Mouse (Mus musculus): Measurements from ENCODE around the gene Frs2. TPM values are rescaled to one million over a fixed set of nuclear protein-coding genes. Genes with fewer than 3 reads are reported as not detected.
A peak's percentile ranks its signal among the peaks of the same experiment; 100 is the strongest.

The Frs2 gene
- polyA plus RNA-seq (2012; rRNA removed): 33.8 and 37.8 TPM in 2 replicates

- peak; percentile 97 for DNase-seq (ENCODE audit: low read depth)
Measured at GRCm38 (mm10) chr10:117148361-117149003, at the start of gene Frs2. Frs2 (minus strand) TSS chr10:117148534.

GRCm38 (mm10) chr10:117196696-117197095 is 48.4 kb upstream of the Frs2 start:
- DNase-seq (ENCODE audit: low read depth): no peak
- TF ChIP-seq POLR2A (IDR thresholded peaks at IDR 0.05; ENCODE audit: borderline replicate concordance, extremely low read depth, insufficient read depth, insufficient read length, poor library complexity, severe bottlenecking) (no peak), CTCF (IDR thresholded peaks at IDR 0.05; ENCODE audit: borderline replicate concordance, extremely low read depth, insufficient read depth, insufficient read length) (no peak)

More at GRCm38 (mm10) chr10:117148361-117149003, at the start of gene Frs2:
- TF ChIP-seq CTCF (IDR thresholded peaks at IDR 0.05; ENCODE audit: borderline replicate concordance, extremely low read depth, insufficient read depth, insufficient read length) (no peak), POLR2A (IDR thresholded peaks at IDR 0.05; ENCODE audit: borderline replicate concordance, extremely low read depth, insufficient read depth, insufficient read length, poor library complexity, severe bottlenecking) (peak; percentile 78)

GRCm38 (mm10) chr10:117195748-117196147 is 47.4 kb upstream of the Frs2 start:
- no peak for TF ChIP-seq CTCF (IDR thresholded peaks at IDR 0.05; ENCODE audit: borderline replicate concordance, extremely low read depth, insufficient read depth, insufficient read length)
- no peak for DNase-seq (ENCODE audit: low read depth)

- TF ChIP-seq CTCF (IDR thresholded peaks at IDR 0.05; ENCODE audit: borderline replicate concordance, extremely low read depth, insufficient read depth, insufficient read length) (no peak), POLR2A (IDR thresholded peaks at IDR 0.05; ENCODE audit: borderline replicate concordance, extremely low read depth, insufficient read depth, insufficient read length, poor library complexity, severe bottlenecking) (no peak)
- DNase-seq (ENCODE audit: low read depth): no peak
Measured at GRCm38 (mm10) chr10:117195005-117195404, 46.7 kb upstream of the Frs2 start.

GRCm38 (mm10) chr10:117193364-117193763 is 45.0 kb upstream of the Frs2 start:
- DNase-seq (ENCODE audit: low read depth): no peak

GRCm38 (mm10) chr10:117185399-117186089 is 37.2 kb upstream of the Frs2 start:
- DNase-seq (ENCODE audit: low read depth): no peak

More at GRCm38 (mm10) chr10:117193364-117193763, 45.0 kb upstream of the Frs2 start:
- no peak for TF ChIP-seq CTCF (IDR thresholded peaks at IDR 0.05; ENCODE audit: borderline replicate concordance, extremely low read depth, insufficient read depth, insufficient read length)
- TF ChIP-seq POLR2A (IDR thresholded peaks at IDR 0.05; ENCODE audit: borderline replicate concordance, extremely low read depth, insufficient read depth, insufficient read length, poor library complexity, severe bottlenecking): no peak

GRCm38 (mm10) chr10:117181098-117181497 is 32.8 kb upstream of the Frs2 start:
- TF ChIP-seq CTCF (IDR thresholded peaks at IDR 0.05; ENCODE audit: borderline replicate concordance, extremely low read depth, insufficient read depth, insufficient read length) (no peak), POLR2A (IDR thresholded peaks at IDR 0.05; ENCODE audit: borderline replicate concordance, extremely low read depth, insufficient read depth, insufficient read length, poor library complexity, severe bottlenecking) (no peak)

More at GRCm38 (mm10) chr10:117185399-117186089, 37.2 kb upstream of the Frs2 start:
- TF ChIP-seq CTCF (IDR thresholded peaks at IDR 0.05; ENCODE audit: borderline replicate concordance, extremely low read depth, insufficient read depth, insufficient read length) (no peak), POLR2A (IDR thresholded peaks at IDR 0.05; ENCODE audit: borderline replicate concordance, extremely low read depth, insufficient read depth, insufficient read length, poor library complexity, severe bottlenecking) (no peak)

GRCm38 (mm10) chr10:117174645-117175044 is 26.3 kb upstream of the Frs2 start:
- no peak for DNase-seq (ENCODE audit: low read depth)
- TF ChIP-seq CTCF (IDR thresholded peaks at IDR 0.05; ENCODE audit: borderline replicate concordance, extremely low read depth, insufficient read depth, insufficient read length): no peak
- no peak for TF ChIP-seq POLR2A (IDR thresholded peaks at IDR 0.05; ENCODE audit: borderline replicate concordance, extremely low read depth, insufficient read depth, insufficient read length, poor library complexity, severe bottlenecking)

More at GRCm38 (mm10) chr10:117181098-117181497, 32.8 kb upstream of the Frs2 start:
- DNase-seq (ENCODE audit: low read depth): no peak

- DNase-seq (ENCODE audit: low read depth): peak; percentile 39
- TF ChIP-seq CTCF (IDR thresholded peaks at IDR 0.05; ENCODE audit: borderline replicate concordance, extremely low read depth, insufficient read depth, insufficient read length) (no peak), POLR2A (IDR thresholded peaks at IDR 0.05; ENCODE audit: borderline replicate concordance, extremely low read depth, insufficient read depth, insufficient read length, poor library complexity, severe bottlenecking) (no peak)
Measured at GRCm38 (mm10) chr10:117173566-117174438, 25.5 kb upstream of the Frs2 start.

GRCm38 (mm10) chr10:117173111-117173510 is 24.8 kb upstream of the Frs2 start:
- TF ChIP-seq POLR2A (IDR thresholded peaks at IDR 0.05; ENCODE audit: borderline replicate concordance, extremely low read depth, insufficient read depth, insufficient read length, poor library complexity, severe bottlenecking): no peak
- TF ChIP-seq CTCF (IDR thresholded peaks at IDR 0.05; ENCODE audit: borderline replicate concordance, extremely low read depth, insufficient read depth, insufficient read length): no peak
- no peak for DNase-seq (ENCODE audit: low read depth)

- TF ChIP-seq CTCF (IDR thresholded peaks at IDR 0.05; ENCODE audit: borderline replicate concordance, extremely low read depth, insufficient read depth, insufficient read length): no peak
- TF ChIP-seq POLR2A (IDR thresholded peaks at IDR 0.05; ENCODE audit: borderline replicate concordance, extremely low read depth, insufficient read depth, insufficient read length, poor library complexity, severe bottlenecking): no peak
- DNase-seq (ENCODE audit: low read depth): no peak
Measured at GRCm38 (mm10) chr10:117172069-117172468, 23.7 kb upstream of the Frs2 start.

All from brain, embryonic 14.5 days (tissue).